Mouse (Mus musculus) neutrophil, adult 65 days (primary cell): ENCODE measurements around the gene Vdac1. TPM values are rescaled to one million over a fixed set of nuclear protein-coding genes. Genes with fewer than 3 reads are reported as not detected.

Experiments used
- total RNA-seq: library from RNA; stranded (reverse); gene quantifications from 2 replicates; pipeline ENCODE4 v1.2.4, GENCODE M21; 2023

The Vdac1 gene
- 60.1 and 73.1 TPM in 2 replicates for total RNA-seq

DNA sequence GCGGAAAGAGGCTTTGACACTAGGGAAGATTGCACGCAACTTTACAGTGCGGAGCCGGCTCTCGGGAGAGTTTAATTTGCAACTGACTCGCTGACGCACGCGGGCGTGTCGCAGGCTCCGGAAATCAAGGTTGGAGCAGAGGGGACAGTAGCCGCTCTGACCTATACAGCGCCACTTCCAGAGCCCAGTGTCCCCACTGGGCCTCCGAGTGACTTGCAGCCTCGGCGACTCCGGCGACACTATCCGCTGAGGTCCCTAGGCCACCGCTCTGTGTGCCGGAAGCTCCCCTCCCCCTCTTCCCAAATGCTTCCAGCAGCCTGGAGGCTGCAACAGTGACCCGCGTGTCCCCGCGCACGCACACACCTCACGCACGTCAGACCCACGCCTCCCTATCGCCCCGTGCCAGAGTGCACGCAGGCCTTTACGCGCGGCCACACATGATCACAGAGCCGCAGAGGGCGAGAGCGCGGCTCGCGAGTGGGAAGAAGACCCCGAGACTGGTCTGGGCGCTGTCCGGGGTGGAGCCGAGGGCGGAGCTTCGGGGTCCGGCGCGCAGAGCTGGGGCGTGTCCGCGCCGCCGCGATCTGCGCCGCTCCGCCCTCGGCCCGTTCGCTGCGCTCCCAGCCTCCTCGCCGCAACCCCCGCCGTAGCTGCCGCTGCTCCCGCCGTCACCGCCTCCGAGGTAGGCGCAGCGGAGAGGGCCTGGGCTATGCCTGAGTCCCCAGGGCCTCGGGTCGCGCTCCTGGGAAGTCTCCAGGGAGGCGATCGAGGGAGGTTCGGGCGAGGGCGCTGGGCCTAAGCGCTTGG is at the start of gene Vdac1:
Gene Vdac1, plus strand, starts transcription at position 390 of the 807 bp plus-strand sequence.

DNA sequence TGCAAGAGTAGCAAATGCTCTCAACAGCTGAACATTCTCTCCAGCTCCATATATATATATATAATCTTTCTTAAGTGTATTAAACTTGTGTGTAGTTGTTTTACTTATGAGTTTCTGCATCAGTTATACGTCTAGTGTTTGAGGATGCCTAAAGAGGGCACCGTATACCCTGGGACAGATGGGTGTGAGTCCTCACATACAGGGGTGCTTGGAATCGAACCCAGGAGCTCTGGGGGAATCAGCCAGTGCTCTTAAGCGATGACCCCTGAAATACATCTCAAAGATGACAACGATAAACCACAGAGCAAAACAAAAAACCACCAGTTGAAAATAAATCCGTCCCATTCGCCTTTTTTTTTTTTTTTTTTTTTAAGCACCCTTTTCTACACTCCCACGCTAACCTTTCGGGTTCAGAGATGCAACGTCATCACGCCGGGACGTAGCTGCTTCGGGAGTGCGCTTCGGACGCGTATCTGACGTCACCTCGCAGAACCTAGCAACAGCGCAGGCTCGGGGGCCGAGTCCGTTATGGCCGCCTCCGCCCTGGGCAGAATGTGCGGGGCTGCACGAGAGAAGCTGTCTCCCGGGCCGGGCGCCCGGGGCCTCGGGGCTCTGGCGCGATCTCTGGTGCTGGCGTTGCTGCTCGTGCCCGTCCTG is 35.4 kb downstream of the Vdac1 start, which contains the start of gene 9530068E07Rik:
Gene 9530068E07Rik, plus strand, starts transcription at position 489 of the 657 bp plus-strand sequence.

Other genes with a start within 250 kb of the Vdac1 start
- gene Olfr1373, start 215.3 kb upstream of the Vdac1 start, total RNA-seq: not detected in 2 replicates
- gene Olfr1371, start 146.9 kb upstream of the Vdac1 start, total RNA-seq: not detected in 2 replicates
- 64.0 and 73.0 TPM in 2 replicates for gene Skp1a, start 128.9 kb upstream of the Vdac1 start, total RNA-seq
- 0.20 and 0.88 TPM in 2 replicates for gene Tcf7, start 77.8 kb upstream of the Vdac1 start, total RNA-seq
- gene 9530068E07Rik, start 35.6 kb downstream of the Vdac1 start, total RNA-seq: 105 and 107 TPM in 2 replicates